Mouse (Mus musculus) kidney, postnatal 0 days (tissue): ENCODE data around the gene Rad51c. TPM values are rescaled to one million over a fixed set of nuclear protein-coding genes. Genes with fewer than 3 reads are reported as not detected.

Experiments
- ATAC-seq: fragments of 200-750 bp; cut with Nextera tagmentation; replicated peaks from 2 replicates; pipeline ENCODE4 v1.8.0; 2017; ENCODE audit warnings: low read depth, moderate number of reproducible peaks, moderate TSS enrichment, moderate library complexity; ENCODE audit not compliant: low FRiP score
- DNase-seq: peaks from one replicate; pipeline ENCODE4 v3.0.0-alpha.2; 2016; ENCODE audit warnings: low spot score
- H3K27ac ChIP-seq: fragments of 300-500 bp; sonication (generic); 2 replicates; pipeline ENCODE4 v1.5.1; 2014; ENCODE audit warnings: mild to moderate bottlenecking
- H3K27me3 ChIP-seq: fragments of 300-500 bp; sonication (generic); 2 replicates; pipeline ENCODE4 v1.6.1; 2014; ENCODE audit warnings: low read length, mixed read lengths; ENCODE audit not compliant: insufficient read depth
- H3K36me3 ChIP-seq: fragments of 300-500 bp; sonication (generic); 2 replicates; pipeline ENCODE4 v1.6.1; 2014; ENCODE audit warnings: low read length, mixed read lengths; ENCODE audit not compliant: insufficient read depth
- H3K4me1 ChIP-seq: fragments of 300-500 bp; sonication (generic); replicated peaks from 2 replicates; pipeline ENCODE4 v1.6.1; 2014; ENCODE audit warnings: antibody characterized with exemption, low read length, mixed read lengths; ENCODE audit not compliant: insufficient read depth
- H3K4me2 ChIP-seq: fragments of 300-500 bp; sonication (generic); 2 replicates; pipeline ENCODE4 v1.6.1; 2014; ENCODE audit warnings: mild to moderate bottlenecking, low read length, moderate library complexity, mixed read lengths
- H3K4me3 ChIP-seq: fragments of 300-500 bp; sonication (generic); replicated peaks from 2 replicates; pipeline ENCODE4 v1.5.1; 2014; ENCODE audit warnings: low read depth, low read length
- H3K9ac ChIP-seq: fragments of 300-500 bp; sonication (generic); 2 replicates; pipeline ENCODE4 v1.6.1; 2014; ENCODE audit warnings: low read depth, low read length
- H3K9me3 ChIP-seq: fragments of 300-500 bp; sonication (generic); replicated peaks from 2 replicates; pipeline ENCODE4 v1.6.1; 2016; ENCODE audit warnings: low read length, inconsistent platforms, mixed read lengths
- CTCF ChIP-seq: IDR thresholded peaks from 2 replicates; pipeline ENCODE4 v1.5.1; 2016; ENCODE audit warnings: antibody characterized with exemption, low read depth, mild to moderate bottlenecking, moderate library complexity
- WGBS: fragments of 180-500 bp; shearing (Covaris S2); extraction: QIAGEN DNeasy Blood & Tissue Kit; methylation state at CpG from one replicate; pipeline ENCODE4 v1.1.7; 2014; 5-methylcytosine and 5-hydroxymethylcytosine counted together
- polyA plus RNA-seq: library from polyadenylated mRNA; unstranded; fragments of >200 nt; fragmentation: Nextera tagmentation; extraction: Ambion mirVana; gene quantifications from 2 replicates; pipeline ENCODE4 v1.2.1, GENCODE M21; 2015

The Rad51c gene
- polyA plus RNA-seq, 1 experiment from 2014 or later, result 3.5 TPM

GRCm38 (mm10) chr11:87354861-87355260 is 49.9 kb downstream of the Rad51c start:
- DNase-seq (no peak), ATAC-seq (no peak)
- no peak overlapping the region for H3K4me2 ChIP-seq
- H3K27me3 ChIP-seq, result 0 out of 2 replicates have a peak, but pooled peaks cover 3% of the 10 kb centered on the region
- no peak for TF ChIP-seq CTCF
- H3K27ac ChIP-seq, result no peak overlapping the region
- H3K4me3 ChIP-seq, result no peak overlapping the region
- no peak overlapping the region for H3K9ac ChIP-seq
- H3K9me3 ChIP-seq, result no peaks in the 10 kb centered on the region
- H3K36me3 ChIP-seq, result no peaks in the 10 kb centered on the region
- 88% methylated on average over 1 of the region's 1 CpGs for WGBS
- H3K4me1 ChIP-seq, result peaks cover 4% of the 10 kb centered on the region; the same call in 1 of the 2 replicates

- Histone ChIP-seq H3K27ac (no peak overlapping the region), H3K4me3 (no peak overlapping the region), H3K9me3 (no peaks in the 10 kb centered on the region), H3K4me2 (no peak overlapping the region), H3K9ac (no peak overlapping the region), H3K27me3 (no peaks in the 10 kb centered on the region), H3K36me3 (no peaks in the 10 kb centered on the region), H3K4me1 (peaks cover 4% of the 10 kb centered on the region; the same call in 1 of the 2 replicates)
- DNase-seq (no peak), ATAC-seq (no peak)
- TF ChIP-seq CTCF, result no peak
- WGBS, result 81% methylated on average over 7 of the region's 7 CpGs
Measured at GRCm38 (mm10) chr11:87353646-87354170, 51.0 kb downstream of the Rad51c start.

Other genes starting within 250 kb of the Rad51c start
- gene Ppm1e, start 45.9 kb downstream of the Rad51c start, polyA plus RNA-seq, result 2.1 and 2.3 TPM in 2 replicates
- gene Tex14, start 111 bp upstream of the Rad51c start, polyA plus RNA-seq, result 0.55 and 0.57 TPM in 2 replicates
- gene Gm11492, start 161.7 kb upstream of the Rad51c start, polyA plus RNA-seq, result not detected in 2 replicates
- gene Sept4, start 163.9 kb upstream of the Rad51c start, polyA plus RNA-seq, result 146 TPM in 2 replicates
- gene Mtmr4, start 187.2 kb upstream of the Rad51c start, polyA plus RNA-seq, result 19.8 and 21.0 TPM in 2 replicates
- gene Hsf5, start 212.2 kb upstream of the Rad51c start, polyA plus RNA-seq, result 0.11 and 0.16 TPM in 2 replicates